Mouse (Mus musculus) heart, postnatal 14 days (tissue): ENCODE results near the gene Mmp15. TPM values are rescaled to one million over a fixed set of nuclear protein-coding genes. Genes with fewer than 3 reads are reported as not detected.

Experiments
- DNase-seq, 2 experiments: peaks; one replicate each; pipeline ENCODE4 v3.0.0; 2021 to 2022
- intact Hi-C: fragments of 180-260 bp; cut with DNase I; formaldehyde crosslinking; loops from one replicate; pipeline ENCODE4 v1.15.1; 2025
- long read RNA-seq, 2 experiments: library from polyadenylated mRNA; stranded (forward); transcript quantifications; one replicate each; pipeline ENCODE4 v2.0.0; 2021
- total RNA-seq, 2 experiments: library from RNA; stranded (reverse); gene quantifications; 2 replicates each; pipeline ENCODE4 v1.2.3; 2021

Mmp15 gene
- total RNA-seq = 10 to 100 TPM; 90.2 to 99.0 TPM
- long read RNA-seq, experiment 1, full-length matches to known transcripts = 86 of 175 reads
- long read RNA-seq, experiment 1, partial matches to known transcripts = 85 of 175 reads
- long read RNA-seq, experiment 1, other reads (novel, unspliced or antisense) = 4 of 175 reads
- long read RNA-seq, experiment 2, full-length matches to known transcripts = 71 of 179 reads
- long read RNA-seq, experiment 2, partial matches to known transcripts = 104 of 179 reads
- long read RNA-seq, experiment 2, other reads (novel, unspliced or antisense) = 4 of 179 reads

DNA sequence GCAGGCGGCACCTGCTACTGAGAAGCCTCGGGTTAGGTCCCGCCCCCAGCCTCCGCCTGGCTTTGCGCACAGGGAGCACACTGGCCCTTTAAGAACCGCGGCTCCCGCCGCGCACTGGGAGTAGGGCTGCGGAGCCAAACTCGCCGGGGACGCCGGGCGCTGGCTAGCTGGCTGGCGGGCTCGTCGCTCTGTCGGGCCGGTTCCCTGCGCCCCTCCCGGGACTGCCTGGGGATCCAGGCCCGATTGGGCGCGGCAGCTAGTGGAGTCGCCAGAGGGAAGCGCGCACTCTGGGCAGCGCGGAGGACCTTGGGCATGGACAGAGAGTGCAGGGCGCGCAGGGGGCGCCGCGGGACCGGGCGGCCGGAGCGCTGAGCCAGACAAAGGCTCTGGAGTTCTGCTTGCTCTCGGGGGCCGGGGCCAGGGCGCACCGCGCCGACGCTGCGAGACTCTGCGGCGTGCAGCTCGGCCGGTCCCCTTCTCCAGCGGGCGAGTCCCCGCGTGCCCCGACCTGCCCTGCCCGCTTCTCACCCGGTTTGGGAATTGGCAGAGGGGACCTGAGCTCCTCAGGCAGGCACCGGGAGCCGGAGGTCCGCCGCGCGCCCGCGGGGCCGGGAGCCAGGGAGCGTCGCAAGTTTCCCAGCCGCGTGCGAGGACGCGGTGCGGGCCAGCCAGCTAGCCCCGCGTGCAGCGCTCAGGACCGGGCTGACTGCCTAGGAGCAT, at the start of gene Mmp15:
Gene Mmp15 (plus strand): TSS at position 118 of the 720 bp plus-strand sequence.
- intact Hi-C loops = loop anchor here (2.0 to 5.0 kb wide), 3 partner anchors 24 to 80 kb away; no protein-coding TSS in a partner anchor
- DNase-seq = peak; percentile 86 to 89

DNA sequence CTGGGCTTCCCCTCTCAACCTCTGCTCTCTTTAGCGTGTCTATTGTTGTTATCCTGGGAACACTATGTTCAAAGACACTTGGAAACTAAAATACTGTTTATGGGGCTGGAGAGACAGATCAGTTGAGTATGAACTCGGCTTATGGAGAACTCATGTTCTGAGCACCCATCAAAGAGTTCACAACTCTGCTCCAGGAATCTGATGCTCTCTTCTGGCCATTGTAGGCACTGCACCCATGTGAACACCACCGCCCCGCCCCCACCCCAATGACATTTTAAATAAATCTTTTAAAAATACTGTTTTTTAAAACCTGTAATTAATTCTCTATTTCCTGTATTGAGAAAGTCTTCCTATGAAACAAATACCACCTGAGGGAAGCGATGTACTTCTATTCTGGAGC, 49.7 kb upstream of the Mmp15 start:
- peak; percentile 27 to 61 for DNase-seq
- intact Hi-C loops = loop anchor here (2.0 to 10.0 kb wide), 2 partner anchors 48 to 198 kb away; no protein-coding TSS in a partner anchor

DNA sequence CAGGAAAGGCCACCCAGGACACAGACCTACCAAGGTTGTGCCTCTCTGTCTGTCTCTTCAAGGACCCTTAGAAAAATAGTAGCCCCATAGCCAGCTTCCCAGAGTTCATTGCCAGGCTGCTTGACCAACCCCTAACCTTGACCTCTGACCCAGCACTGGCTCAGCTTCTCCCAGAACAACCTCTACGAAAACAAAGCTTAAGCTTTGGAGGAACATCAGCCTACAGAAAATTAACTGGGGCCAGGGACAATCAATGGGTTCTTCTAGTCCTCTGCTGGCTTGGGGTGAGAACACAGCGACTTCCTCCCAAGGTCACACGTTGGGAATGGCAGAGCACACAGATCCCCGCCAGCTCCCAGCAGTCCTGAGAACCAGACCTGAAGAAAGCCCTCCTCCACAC, 46.5 kb upstream of the Mmp15 start:
- intact Hi-C loops = loop anchor here (10.0 kb wide), 1 partner anchor 201 kb away; no protein-coding TSS in a partner anchor
- no peak for DNase-seq

DNA sequence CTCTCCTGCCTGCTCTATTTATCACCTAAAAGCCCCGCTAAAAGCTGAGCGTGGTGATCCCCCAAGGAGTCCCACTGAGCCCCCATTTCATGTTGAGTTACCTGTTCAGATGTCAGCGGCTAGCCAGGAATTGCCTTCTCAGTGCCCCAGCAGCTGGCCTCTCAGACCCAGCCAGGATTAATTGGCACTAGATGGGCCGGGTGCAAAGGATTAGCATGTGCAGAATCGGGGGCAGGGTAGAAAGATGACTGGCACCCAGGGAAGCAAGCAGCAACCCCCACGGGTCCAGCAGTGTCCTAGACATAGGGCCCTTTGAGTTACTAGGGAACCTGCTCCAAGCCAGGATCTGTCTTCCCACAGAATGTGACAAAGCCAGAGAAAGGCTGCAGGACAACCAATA, 45.6 kb upstream of the Mmp15 start, which contains the start of gene Cngb1:
Gene Cngb1 (minus strand): TSS at position 155 of the 400 bp plus-strand sequence.
- intact Hi-C loops = loop anchor here (10.0 kb wide), 1 partner anchor 202 kb away; no protein-coding TSS in a partner anchor
- no peak for DNase-seq

DNA sequence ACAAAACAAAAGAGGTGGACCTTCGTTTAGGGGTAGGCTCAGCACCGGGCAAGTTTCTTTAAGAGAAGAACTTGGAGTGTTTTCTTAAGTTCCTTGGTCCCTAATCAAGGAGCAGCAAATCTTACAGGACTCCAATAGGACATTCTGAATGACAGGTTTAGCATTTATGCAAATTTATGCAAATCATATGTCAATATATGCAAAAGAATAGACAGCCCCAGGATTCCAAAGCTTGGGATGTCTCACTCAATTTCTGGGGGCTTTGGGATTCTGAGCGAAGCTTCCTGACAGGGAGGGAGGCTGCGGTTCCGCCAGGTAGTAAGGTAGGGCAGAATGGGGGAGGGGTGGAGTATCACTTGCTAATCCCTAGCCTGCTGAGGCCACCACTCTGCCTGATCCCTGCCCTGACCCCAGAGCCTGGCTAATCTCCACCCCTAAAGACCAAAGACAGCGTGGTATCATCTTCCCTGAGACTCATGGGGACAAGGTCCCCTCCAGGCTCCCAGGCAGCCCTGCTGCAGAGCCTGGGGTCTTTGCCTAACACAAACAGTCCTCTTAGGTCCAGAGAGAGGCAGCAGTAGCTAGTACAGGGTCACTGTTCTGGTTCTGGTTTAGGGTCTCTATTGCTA, 41.6 kb upstream of the Mmp15 start, which contains the start of gene Tepp:
Gene Tepp (plus strand): TSS at position 225 of the 629 bp plus-strand sequence.
- DNase-seq = no peak
- intact Hi-C loops = no loop called here

DNA sequence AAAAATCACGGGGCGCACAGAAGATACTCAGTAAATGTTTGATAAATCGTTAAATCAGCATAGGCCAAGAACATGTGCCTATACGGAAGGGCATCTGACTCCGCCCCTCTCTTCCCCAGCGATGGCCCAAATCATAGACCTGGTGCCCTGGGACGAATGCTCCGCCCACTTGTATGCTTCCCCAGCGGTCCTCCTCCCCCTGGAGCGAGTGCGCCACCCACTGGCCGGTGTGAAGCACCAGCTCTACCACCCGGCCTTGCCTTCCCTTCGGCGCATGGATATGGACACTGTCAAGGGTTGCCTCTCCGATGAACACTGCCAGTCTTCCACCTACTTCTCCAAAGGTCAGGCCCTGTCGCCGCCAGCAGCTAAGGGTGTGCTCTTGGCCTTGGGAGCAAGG, 39.2 kb upstream of the Mmp15 start:
- intact Hi-C loops = no loop called here

DNA sequence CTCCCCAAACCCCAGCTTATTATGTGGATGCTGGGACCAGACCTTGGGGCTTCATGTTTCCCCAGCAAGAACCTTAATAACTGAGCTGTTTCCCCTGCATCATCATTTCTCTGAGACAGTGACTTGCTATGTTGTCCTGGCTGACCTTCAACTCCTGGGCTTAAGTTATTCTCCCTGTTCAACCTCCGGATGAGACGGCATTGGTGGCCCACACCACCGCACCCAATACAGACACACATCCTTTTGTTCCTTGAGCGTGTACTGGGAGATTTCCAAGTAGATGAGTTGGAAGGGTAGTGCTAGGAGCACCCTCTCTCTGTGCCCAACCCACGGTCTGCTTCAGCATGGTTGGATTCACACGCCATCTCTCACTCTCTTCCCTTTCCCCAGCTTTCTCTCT, 38.2 kb upstream of the Mmp15 start:
- no peak for DNase-seq
- intact Hi-C loops = no loop called here

More for the DNA sequence above, 39.2 kb upstream of the Mmp15 start:
- DNase-seq = peak in 1 of 2 experiments; percentile 29

DNA sequence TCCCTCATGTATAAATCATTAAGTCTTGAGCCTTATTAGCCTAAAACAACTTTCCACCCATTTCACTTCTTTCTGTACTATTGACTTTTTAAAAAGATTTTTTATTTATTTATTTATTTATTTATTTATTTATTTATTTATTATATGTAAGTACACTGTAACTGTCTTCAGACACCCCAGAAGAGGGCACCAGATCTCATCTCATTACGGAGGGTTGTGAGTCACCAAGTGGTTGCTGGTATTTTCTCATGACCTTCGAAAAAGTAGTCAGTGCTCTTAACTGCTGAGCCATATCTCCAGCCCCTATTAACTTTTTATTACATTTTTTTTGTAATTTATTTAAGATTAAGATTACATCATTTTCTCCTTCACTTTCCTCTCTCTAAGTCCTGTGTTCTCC, 37.4 kb upstream of the Mmp15 start:
- DNase-seq = no peak
- intact Hi-C loops = no loop called here

DNA sequence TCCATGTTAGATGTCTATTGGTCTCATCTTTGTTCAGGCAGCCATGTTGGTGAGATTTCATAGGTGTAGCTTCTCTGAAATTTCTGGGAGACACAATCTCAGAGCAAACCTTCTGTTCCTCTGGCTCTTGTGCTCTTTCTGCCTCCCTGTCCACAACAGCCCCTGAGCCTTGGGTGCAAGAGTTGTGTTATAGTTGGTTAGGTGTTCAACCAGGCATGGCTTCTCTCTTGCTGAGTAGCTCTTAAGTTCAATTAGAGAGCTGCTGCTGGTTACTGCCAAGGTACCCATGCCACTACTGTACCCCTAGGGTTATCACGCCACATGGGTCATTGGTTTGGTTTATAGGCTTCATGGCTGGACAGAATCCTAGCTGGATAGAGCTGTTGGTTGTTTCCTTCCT, 36.7 kb upstream of the Mmp15 start:
- intact Hi-C loops = no loop called here
- no peak for DNase-seq

DNA sequence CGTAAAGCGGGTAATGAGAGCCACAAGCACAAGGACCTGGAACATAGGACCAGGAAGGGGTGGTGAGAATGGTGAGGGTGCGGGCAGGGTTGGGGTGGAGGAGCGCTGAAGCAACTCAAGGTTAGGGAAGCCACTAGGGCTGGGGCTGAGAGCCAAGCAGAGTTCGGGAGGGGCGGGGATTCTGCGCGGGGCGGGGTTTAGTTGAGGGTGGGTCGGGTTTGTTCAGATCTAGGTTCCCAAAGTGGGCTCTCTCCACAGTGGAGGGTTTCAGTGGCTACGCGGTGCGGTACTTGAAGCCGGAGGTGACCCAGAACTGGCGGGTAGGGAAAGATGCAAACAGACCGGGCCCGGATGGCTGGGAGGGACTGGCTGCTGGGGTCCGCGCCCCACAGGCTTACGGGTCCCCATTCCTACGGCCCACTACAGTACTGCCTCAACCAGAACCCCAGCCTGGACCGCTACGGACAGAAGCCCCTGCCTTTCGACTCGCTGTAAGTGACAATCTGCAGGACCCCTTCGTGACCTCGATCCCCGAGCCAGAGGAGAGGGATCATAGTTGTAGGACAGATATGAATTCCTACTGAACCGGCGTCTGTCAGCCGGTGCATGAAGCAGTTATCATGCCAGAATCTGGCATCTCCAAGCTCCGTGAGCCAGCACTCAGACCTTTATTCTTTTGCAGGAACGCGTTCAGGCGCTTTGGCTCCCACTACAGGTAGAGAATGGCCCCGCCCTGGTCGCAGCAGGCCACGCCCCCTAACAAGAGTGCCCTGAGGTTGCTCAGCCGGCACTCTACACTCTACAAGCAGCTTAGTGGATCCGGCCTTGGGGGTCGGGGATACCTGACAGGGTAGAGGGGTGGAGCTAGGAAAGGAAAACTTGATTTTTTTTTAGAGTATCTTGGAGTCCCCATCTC, 31.6 kb upstream of the Mmp15 start:
- DNase-seq = peak; percentile 36 to 58
- intact Hi-C loops = no loop called here

DNA sequence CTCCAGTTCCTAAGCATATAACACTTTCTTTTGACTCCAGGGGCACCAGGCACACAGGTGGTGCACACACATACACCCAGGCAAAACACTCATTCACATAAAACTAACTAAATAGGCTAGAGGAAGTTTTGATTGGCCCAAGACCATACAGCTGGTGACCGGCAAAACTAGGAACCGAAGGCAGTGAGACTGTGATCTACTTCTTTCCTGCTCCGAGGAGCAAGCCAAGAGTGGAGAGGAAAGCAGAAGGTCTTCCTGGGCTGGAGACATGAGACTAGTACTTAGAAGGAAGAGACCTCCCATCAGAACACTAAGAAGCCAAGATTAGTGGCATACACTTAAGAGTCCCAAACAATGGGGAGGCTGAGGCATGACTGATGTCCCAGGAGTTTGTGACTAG, 28.9 kb upstream of the Mmp15 start:
- intact Hi-C loops = no loop called here
- DNase-seq = no peak

DNA sequence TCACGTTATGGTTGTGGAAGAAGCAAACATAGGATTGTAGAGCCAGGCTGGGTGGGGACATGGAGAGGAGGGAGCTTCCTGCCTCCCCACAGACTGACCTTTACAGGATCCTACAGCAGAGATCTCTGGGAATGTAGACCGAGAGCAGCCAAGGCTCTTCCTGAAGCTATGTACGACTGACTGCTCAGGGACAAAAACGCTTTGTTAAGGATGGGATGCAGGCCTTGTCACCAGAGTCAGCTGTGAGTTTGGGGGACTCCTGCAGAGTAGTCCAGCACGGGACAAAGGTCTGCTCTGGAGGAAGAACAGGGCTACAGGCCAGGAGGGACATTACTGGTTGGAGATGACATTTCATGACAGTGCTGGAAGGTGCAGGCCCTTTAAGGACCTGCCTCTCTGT, 27.4 kb upstream of the Mmp15 start:
- no peak for DNase-seq
- intact Hi-C loops = no loop called here

DNA sequence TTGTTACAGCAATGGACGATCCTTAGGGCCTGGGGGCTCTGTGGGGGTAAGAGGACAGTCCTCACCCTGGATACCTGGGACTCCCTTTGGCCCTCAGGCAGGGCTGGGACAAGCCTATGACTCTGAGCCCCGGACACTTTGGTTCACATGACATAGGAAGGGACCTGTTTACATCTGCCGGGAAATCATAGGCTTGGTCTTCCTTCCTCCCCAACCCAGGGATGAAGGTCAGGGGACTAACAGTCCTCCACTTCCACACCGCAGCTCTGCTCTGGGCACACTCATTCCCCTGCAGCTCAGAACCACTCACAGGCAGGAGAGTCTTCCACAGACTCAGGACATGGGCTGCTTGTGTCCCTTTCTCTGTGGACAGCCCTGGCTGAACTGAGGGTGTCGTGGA, 25.2 kb upstream of the Mmp15 start:
- intact Hi-C loops = no loop called here
- DNase-seq = no peak

DNA sequence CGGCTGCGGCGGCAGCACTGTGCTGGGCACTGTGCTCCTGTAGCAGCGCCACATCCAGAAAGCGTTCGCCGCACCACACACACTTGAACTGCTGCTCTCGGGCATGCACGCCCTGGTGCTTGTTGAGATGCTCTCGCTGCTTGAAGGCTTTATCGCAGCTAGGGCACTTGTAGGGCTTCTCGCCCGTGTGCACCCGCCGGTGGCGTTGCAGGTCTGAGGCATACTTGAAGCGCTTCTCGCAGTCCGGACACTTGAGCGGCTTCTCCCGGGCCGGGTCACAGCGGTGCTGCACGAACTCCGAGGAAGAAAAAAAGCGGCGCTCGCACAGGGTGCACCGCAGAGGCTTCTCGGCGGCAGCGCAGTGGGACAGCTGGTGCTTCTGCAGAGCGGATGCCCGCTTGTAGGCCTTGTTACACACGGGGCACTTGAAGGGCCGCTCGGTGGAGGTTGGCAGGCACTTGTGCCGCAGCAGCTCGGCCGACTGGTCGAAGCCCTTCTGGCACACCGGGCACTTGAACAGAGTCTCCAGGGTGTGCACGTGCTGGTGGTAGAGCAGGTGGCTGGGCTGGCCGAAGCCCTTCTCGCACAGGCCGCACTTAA, 24.1 kb upstream of the Mmp15 start:
- intact Hi-C loops = no loop called here
- DNase-seq = no peak

DNA sequence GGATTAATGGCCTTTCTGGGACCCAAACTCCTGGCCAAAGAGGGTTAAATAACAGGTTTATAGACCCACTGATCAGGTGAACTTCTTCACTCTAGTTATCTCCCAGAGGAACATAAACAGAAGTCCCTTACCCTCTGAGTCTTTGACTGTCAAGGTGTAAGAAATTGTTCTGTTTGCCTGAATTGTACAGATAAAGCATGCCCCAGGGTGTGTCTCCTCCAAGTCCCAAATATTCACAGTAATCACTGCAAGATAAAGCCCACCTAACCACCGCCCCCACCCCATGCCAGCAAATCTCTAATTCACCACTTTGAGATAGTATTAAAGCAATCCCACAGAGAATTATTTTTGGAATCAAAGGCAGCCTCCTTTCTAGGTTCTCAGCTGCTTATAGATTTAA, 21.7 kb upstream of the Mmp15 start:
- intact Hi-C loops = no loop called here
- no peak for DNase-seq

DNA sequence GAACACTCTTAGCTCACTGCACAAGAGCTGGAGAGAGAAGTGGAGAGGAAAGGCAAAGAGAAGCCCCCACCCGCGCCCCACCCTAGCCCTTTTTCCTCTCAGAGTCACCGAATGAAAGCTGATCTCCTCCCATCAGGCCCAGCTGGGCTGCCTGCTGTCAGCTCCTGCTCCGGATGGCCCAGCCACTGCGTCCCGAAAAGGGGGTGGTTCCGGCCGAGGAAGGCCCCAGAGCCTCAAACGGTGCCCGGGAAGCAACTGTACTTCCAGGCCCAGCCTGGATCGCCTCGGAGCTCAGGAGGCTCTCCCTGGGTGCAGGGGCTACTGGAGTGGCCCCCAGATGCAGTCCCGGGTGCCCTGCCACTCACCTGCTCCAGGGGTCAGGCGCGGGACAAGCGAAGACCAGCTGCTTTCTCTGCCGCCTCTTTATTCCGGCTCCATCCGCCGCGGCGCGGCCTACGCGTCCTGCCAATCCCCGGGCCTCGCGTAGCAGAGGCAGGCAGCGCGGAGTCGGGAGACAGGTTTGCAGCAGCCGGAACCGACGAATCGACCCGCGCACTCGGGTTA, 20.8 kb upstream of the Mmp15 start:
- intact Hi-C loops = loop anchor here (1.0 kb wide), 1 partner anchor 77 kb away; no protein-coding TSS in a partner anchor
- peak in 1 of 2 experiments; percentile 76 for DNase-seq

DNA sequence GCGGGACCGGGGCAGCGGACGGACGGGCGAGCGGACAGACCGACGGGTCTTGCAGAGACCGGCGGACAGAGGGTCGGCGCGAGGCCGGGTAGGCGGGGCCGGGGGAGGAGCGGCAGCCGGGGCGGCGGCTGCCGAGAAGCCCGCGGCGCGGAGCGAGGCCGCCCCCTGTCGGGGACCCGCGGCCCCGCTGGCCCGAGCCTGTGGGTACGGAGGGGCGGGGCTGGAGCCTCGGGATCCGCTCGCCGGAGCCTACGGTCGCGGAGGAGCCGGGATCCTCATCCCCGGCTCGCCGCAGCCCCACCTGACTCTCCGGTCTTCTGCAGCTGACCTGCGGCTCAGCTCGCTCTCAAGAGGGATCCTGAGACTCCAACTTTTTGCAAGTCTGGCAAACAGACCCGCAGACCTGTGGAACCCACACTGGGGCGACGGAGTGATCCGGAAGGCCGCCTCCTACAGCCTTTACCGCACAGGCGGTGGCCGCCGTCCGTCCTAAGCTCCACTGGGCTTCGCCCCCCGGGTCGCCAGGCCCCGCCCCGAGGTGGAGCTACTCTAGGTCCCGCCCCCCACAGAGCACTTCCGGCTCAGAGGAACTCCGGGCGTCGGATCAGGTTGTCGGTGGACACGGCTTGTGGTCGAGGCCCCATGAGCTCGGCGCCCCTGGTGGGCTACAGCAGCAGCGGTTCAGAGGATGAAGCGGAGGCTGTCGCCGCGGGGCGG, 20.2 kb upstream of the Mmp15 start, which contains the start of the genes Zfp319 and Usb1:
Gene Zfp319 (minus strand): TSS at position 231 of the 717 bp plus-strand sequence.
Gene Usb1 (plus strand): TSS at position 565 of the 717 bp plus-strand sequence.
- DNase-seq = peak; percentile 98
- intact Hi-C loops = loop anchor here (1.0 kb wide), 1 partner anchor 78 kb away; no protein-coding TSS in a partner anchor

DNA sequence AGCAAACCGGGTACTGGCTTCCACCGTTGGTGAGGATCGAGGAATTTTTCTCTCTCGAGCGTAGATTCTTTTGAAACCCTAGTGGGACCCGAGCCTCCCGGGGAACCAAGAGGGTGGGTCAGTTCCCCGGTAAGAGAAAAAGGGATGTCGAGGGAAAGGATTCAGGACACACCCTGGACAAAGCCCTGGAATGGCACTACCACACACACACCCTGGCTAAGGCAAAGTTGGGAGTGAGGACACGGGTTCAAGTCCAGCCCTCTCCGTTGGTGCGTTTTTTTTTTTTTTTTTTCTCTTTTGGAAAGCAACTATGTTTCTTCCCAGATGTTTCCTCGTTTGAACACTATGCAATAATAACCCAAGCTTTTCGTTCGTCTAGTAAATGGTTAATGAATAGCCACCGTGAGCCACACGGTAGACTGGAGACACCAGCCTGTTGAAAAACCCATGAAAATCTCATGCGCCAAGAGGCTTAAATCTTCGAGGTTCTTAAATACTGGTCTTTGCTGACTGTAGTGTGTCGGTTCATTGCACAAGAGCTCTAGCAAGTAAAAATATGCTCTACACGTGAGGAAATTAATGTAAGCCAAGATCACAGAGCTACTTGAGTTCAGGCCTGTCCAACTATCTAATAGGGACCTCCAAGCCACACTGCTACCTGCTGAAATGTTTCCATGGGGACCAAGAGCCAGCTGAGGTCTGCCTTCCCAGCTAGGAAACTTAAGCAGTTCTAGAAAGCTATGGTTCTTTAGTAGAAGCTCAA, 19.4 kb upstream of the Mmp15 start:
- no peak for DNase-seq
- intact Hi-C loops = no loop called here
